In genomic region chr5:43781423-43781976, GRCm38 (mm10) we compare ENCODE assay signal across 7 mouse cellular contexts. TPM values are rescaled to one million over a fixed set of nuclear protein-coding genes. Genes with fewer than 3 reads are reported as not detected.
DNase-seq lines count a peak whose midpoint lies in the region; ATAC-seq and TF ChIP-seq lines count a peak whose summit lies in the region.

No protein-coding gene starts in this region.

- H3K9me3 ChIP-seq in hindbrain, embryonic 14.5 days (ENCODE audit: control insufficient read depth, low read length) = no peaks in the 10 kb centered on the region
- H3K9me3 ChIP-seq in lung, embryonic 16.5 days (ENCODE audit: control insufficient read depth, low read length) = no peaks in the 10 kb centered on the region

- DNase-seq in spleen, adult 2 months (ENCODE audit: low read depth in 1 of 2, low spot score in 2 of 2) = peak in 1 of 2 experiments; percentile 34
- no peak for DNase-seq in spleen, adult 12 weeks (ENCODE audit: low spot score)
- DNase-seq in adrenal gland, postnatal 14 days = peak; percentile 66
- no peak for DNase-seq in hindbrain, embryonic 14.5 days (ENCODE audit: low spot score)
- peak; percentile 53 to 61 for DNase-seq in spleen, postnatal 10 days (ENCODE audit: low spot score in 2 of 2)

- no peak for TF ChIP-seq POLR2A in spleen, adult 2 months (IDR thresholded peaks at IDR 0.05; ENCODE audit: low read depth, low read length)

- H3K9ac ChIP-seq in hindbrain, embryonic 14.5 days = peak overlapping the region; percentile 97
- peak overlapping the region; percentile 94 for H3K9ac ChIP-seq in lung, embryonic 16.5 days (ENCODE audit: low read length)

- H3K4me1 ChIP-seq in spleen, adult 2 months (ENCODE audit: control insufficient read depth, insufficient read depth, insufficient read length) = peaks cover 11% of the 10 kb centered on the region; the same call in 1 of the 2 replicates
- H3K4me1 ChIP-seq in hindbrain, embryonic 14.5 days (replicated peaks; ENCODE audit: control insufficient read depth, insufficient read depth, low read length) = peaks cover 24% of the 10 kb centered on the region
- peaks cover 19% of the 10 kb centered on the region for H3K4me1 ChIP-seq in lung, embryonic 16.5 days (replicated peaks; ENCODE audit: control insufficient read depth, insufficient read depth, low read length)

- H3K27ac ChIP-seq in spleen, adult 2 months (ENCODE audit: insufficient read depth, low read length) = peak overlapping the region; percentile 93
- peak overlapping the region; percentile 100 for H3K27ac ChIP-seq in hindbrain, embryonic 14.5 days
- peak overlapping the region; percentile 87 for H3K27ac ChIP-seq in lung, embryonic 16.5 days (ENCODE audit: low read length)

- H3K4me3 ChIP-seq in spleen, adult 2 months (ENCODE audit: extremely low read depth, insufficient read depth, insufficient read length) = peak overlapping the region; percentile 97
- peak overlapping the region; percentile 94 for H3K4me3 ChIP-seq in hindbrain, embryonic 14.5 days (replicated peaks; ENCODE audit: low read length)
- peak overlapping the region; percentile 93 for H3K4me3 ChIP-seq in lung, embryonic 16.5 days (ENCODE audit: low read length)

- ATAC-seq in erythroid progenitor cell, adult 5-6 weeks (replicated peaks; ENCODE audit: low FRiP score, poor library complexity, severe bottlenecking) = peak; percentile 23; the same call in 1 of the 2 replicates
- peak; percentile 82 for ATAC-seq in hindbrain, embryonic 14.5 days (ENCODE audit: low FRiP score)
- ATAC-seq in lung, embryonic 16.5 days (ENCODE audit: low read depth) = peak; percentile 67

- under 1% methylated on average over 56 of the region's 61 CpGs for WGBS in spleen, adult 2 months
- under 1% methylated on average over 58 of the region's 61 CpGs for WGBS in hindbrain, embryonic 14.5 days
- WGBS in lung, embryonic 16.5 days = 0% methylated on average over 40 of the region's 61 CpGs

- H3K36me3 ChIP-seq in spleen, adult 2 months (ENCODE audit: control insufficient read depth, insufficient read depth, low read length) = no peaks in the 10 kb centered on the region
- H3K36me3 ChIP-seq in hindbrain, embryonic 14.5 days (replicated peaks; ENCODE audit: control insufficient read depth, insufficient read depth) = no peaks in the 10 kb centered on the region
- H3K36me3 ChIP-seq in lung, embryonic 16.5 days (ENCODE audit: control insufficient read depth, insufficient read depth, low read length) = no peaks in the 10 kb centered on the region

- H3K27me3 ChIP-seq in spleen, adult 2 months (ENCODE audit: control insufficient read depth, insufficient read depth, low read length) = no peaks in the 10 kb centered on the region
- no peaks in the 10 kb centered on the region for H3K27me3 ChIP-seq in hindbrain, embryonic 14.5 days (ENCODE audit: control insufficient read depth, insufficient read depth, low read length)
- no peaks in the 10 kb centered on the region for H3K27me3 ChIP-seq in lung, embryonic 16.5 days (ENCODE audit: control insufficient read depth, insufficient read depth, low read depth, low read length)

- H3K4me2 ChIP-seq in hindbrain, embryonic 14.5 days (replicated peaks) = peak overlapping the region; percentile 93
- peak overlapping the region; percentile 76 for H3K4me2 ChIP-seq in lung, embryonic 16.5 days (ENCODE audit: low read depth, low read length)

- no peak for TF ChIP-seq CTCF in spleen, adult 2 months (IDR thresholded peaks at IDR 0.05; ENCODE audit: extremely low read depth, insufficient read depth, insufficient read length, insufficient replicate concordance)

RNA-seq across cellular contexts. Expression of gene Bst1, which starts 37.2 kb away (rescaled TPM):
- polyA plus RNA-seq in spleen, adult 2 months (2012; rRNA removed) = 5.6 and 8.4 TPM in 2 replicates
- 1.3 and 3.9 TPM in 2 replicates for total RNA-seq in adrenal gland, postnatal 14 days (2021)
- 0.72 and 13.8 TPM in 2 replicates for total RNA-seq in erythroid progenitor cell, adult 5-6 weeks (2015; ENCODE audit: low replicate concordance)
- total RNA-seq in erythroid progenitor cell, adult 5-6 weeks (2017; ENCODE audit: low replicate concordance) = 6.5 and 9.2 TPM in 2 replicates
- not detected in 2 replicates for polyA plus RNA-seq in hindbrain, embryonic 14.5 days (2014; fragmentation: Nextera tagmentation; extraction: Ambion mirVana)
- polyA plus RNA-seq in lung, embryonic 16.5 days (2015; fragmentation: Nextera tagmentation; extraction: Ambion mirVana) = 2.0 and 2.6 TPM in 2 replicates

RNA-seq across cellular contexts. Expression of gene Fbxl5, which starts 39.9 kb away (rescaled TPM):
- polyA plus RNA-seq in spleen, adult 2 months (2012; rRNA removed) = 13.0 and 13.9 TPM in 2 replicates
- 49.5 and 55.5 TPM in 2 replicates for total RNA-seq in adrenal gland, postnatal 14 days (2021)
- total RNA-seq in erythroid progenitor cell, adult 5-6 weeks (2015; ENCODE audit: low replicate concordance) = 18.7 and 21.8 TPM in 2 replicates
- total RNA-seq in erythroid progenitor cell, adult 5-6 weeks (2017; ENCODE audit: low replicate concordance) = 14.6 and 24.0 TPM in 2 replicates
- polyA plus RNA-seq in hindbrain, embryonic 14.5 days (2014; fragmentation: Nextera tagmentation; extraction: Ambion mirVana) = 89.6 and 103 TPM in 2 replicates
- 72.5 and 73.5 TPM in 2 replicates for polyA plus RNA-seq in lung, embryonic 16.5 days (2015; fragmentation: Nextera tagmentation; extraction: Ambion mirVana)

Comparison
In these comparisons a context has a peak if more than half of its experiments do, and no peak if none do; other contexts are left out.
1. DNase-seq: peak in adrenal gland, postnatal 14 days (single experiment) and spleen, postnatal 10 days (2 of 2); none in spleen, adult 12 weeks (single experiment) and hindbrain, embryonic 14.5 days (single experiment).
2. ATAC-seq: peak in every context shown above with its lines; median percentile 82 in hindbrain, embryonic 14.5 days; 67 in lung, embryonic 16.5 days; 23 in erythroid progenitor cell, adult 5-6 weeks.
3. Peak in every context shown above with its lines, with median percentiles within 50 percentile points of each other: H3K27ac ChIP-seq and H3K4me3 ChIP-seq.